Mouse (Mus musculus): ENCODE results near the gene Cnih2.

The Cnih2 gene

DNA sequence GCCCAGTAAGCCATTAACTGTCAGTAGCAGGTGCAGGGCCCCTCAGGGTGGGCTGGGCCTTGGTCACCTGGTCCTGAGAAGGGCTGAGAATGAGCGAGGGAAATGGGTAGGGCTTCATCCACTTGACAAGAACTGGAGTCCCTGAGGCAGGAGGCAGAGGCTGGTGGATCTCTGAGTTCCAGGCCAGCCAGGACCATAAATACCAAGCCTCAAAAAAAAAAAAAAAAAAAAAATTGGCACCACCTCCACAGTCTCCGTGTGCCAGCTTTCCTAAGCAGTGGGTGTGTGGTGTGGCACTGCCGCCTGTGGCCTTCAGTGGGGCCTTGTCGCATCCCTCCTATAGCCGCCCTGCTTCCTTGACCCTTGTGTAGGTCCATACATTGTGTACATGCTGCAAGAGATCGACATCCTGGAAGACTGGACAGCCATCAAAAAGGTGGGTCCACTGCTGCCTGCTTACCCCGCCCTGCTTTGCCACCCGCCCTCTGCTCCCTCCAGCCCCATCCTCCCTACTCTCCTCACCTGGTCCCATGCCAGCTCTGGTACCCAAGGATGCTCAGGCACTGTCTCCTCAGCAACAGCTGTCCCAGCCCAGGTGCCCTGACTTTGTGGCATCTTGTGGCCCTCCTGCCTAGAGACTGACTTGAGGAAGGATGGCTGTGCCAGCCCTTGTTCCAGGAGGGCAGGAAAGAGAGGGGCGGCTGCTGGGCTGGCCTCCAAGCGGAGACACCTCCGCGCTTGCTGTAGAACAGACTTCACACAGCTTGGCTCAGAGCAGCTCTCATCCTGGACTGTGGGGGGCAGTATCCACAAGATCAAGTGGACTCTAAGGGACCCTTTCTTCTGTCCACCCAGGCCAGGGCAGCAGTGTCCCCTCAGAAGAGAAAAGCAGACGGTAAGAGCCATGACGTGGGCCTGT, 49.9 kb downstream of the Cnih2 start:
- DNase-seq (ENCODE audit: low spot score in 2 of 2), result peak; percentile 75 to 81

DNA sequence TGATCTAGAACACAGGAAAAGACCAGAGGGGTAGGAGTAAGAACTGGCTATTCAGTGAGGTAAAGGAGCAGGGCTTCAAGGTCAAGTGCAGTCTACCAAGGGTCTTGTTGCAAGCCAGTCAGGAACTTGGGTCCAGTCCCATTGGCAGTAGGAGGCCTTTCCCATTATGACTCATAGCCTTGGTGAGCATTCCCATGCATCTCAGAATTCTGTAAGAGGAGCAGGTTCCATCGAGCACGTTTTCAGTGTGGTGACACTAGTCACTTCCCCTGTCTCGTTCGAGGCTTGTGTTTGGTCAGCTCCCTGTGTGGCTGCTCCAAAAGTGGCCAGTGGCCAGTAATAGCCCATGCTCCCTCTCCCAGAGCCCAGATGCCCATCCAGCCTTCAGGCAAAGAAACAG, 52.8 kb downstream of the Cnih2 start:
- DNase-seq (ENCODE audit: low spot score in 2 of 2), result no peak

Measured in right cerebral cortex, adult 2 months (tissue).